Mouse (Mus musculus): Measurements from ENCODE around the gene Krtap4-7. TPM values are rescaled to one million over a fixed set of nuclear protein-coding genes. Genes with fewer than 3 reads are reported as not detected.

Krtap4-7 gene
- polyA plus RNA-seq, 1 experiment: not detected

Other genes starting within 250 kb of the Krtap4-7 start
- 0.48 and 9.5 TPM in 2 replicates for gene Krt12, start 221.8 kb downstream of the Krtap4-7 start, polyA plus RNA-seq (2012; rRNA removed)
- gene Krt20, start 205.9 kb downstream of the Krtap4-7 start, polyA plus RNA-seq (2012; rRNA removed): 292 and 951 TPM in 2 replicates
- 4.4 and 7.4 TPM in 2 replicates for gene Krt23, start 151.0 kb downstream of the Krtap4-7 start, polyA plus RNA-seq (2012; rRNA removed)
- not detected in 2 replicates for gene Krt39, start 122.8 kb downstream of the Krtap4-7 start, polyA plus RNA-seq (2012; rRNA removed)
- gene Krt40, start 100.9 kb downstream of the Krtap4-7 start, polyA plus RNA-seq (2012; rRNA removed): not detected in 2 replicates
- not detected in 2 replicates for gene Krtap3-3, start 93.2 kb downstream of the Krtap4-7 start, polyA plus RNA-seq (2012; rRNA removed)
- gene Krtap3-2, start 87.2 kb downstream of the Krtap4-7 start, polyA plus RNA-seq (2012; rRNA removed): not detected in 2 replicates
- gene Gm11939, start 84.6 kb downstream of the Krtap4-7 start, polyA plus RNA-seq (2012; rRNA removed): not detected in 2 replicates
- 0.47 and 2.7 TPM in 2 replicates for gene Krtap3-1, start 77.5 kb downstream of the Krtap4-7 start, polyA plus RNA-seq (2012; rRNA removed)
- not detected in 2 replicates for gene Krtap1-5, start 63.1 kb downstream of the Krtap4-7 start, polyA plus RNA-seq (2012; rRNA removed)
- gene Krtap1-4, start 60.4 kb downstream of the Krtap4-7 start, polyA plus RNA-seq (2012; rRNA removed): not detected in 2 replicates
- not detected in 2 replicates for gene Krtap1-3, start 52.8 kb downstream of the Krtap4-7 start, polyA plus RNA-seq (2012; rRNA removed)
- gene Krtap9-3, start 46.0 kb downstream of the Krtap4-7 start, polyA plus RNA-seq (2012; rRNA removed): not detected in 2 replicates
- gene Gm11938, start 40.8 kb downstream of the Krtap4-7 start, polyA plus RNA-seq (2012; rRNA removed): 1.3 TPM in 1 of 2 replicates, not detected in the other
- not detected in 2 replicates for gene Gm11937, start 33.9 kb downstream of the Krtap4-7 start, polyA plus RNA-seq (2012; rRNA removed)
- gene Krtap2-4, start 29.2 kb downstream of the Krtap4-7 start, polyA plus RNA-seq (2012; rRNA removed): 0.29 and 1.9 TPM in 2 replicates
- gene Gm11562, start 23.7 kb downstream of the Krtap4-7 start, polyA plus RNA-seq (2012; rRNA removed): 1.9 TPM in 1 of 2 replicates, not detected in the other
- gene Krtap4-1, start 15.9 kb downstream of the Krtap4-7 start, polyA plus RNA-seq (2012; rRNA removed): not detected in 2 replicates
- gene Krtap4-2, start 9.0 kb downstream of the Krtap4-7 start, polyA plus RNA-seq (2012; rRNA removed): not detected in 2 replicates
- gene Gm11555, start 6.1 kb upstream of the Krtap4-7 start, polyA plus RNA-seq (2012; rRNA removed): not detected in 2 replicates
- gene Gm11563, start 14.9 kb upstream of the Krtap4-7 start, polyA plus RNA-seq (2012; rRNA removed): not detected in 2 replicates
- gene Krtap4-6, start 21.9 kb upstream of the Krtap4-7 start, polyA plus RNA-seq (2012; rRNA removed): not detected in 2 replicates
- gene Gm14190, start 46.7 kb upstream of the Krtap4-7 start, polyA plus RNA-seq (2012; rRNA removed): not detected in 2 replicates
- gene Gm14180, start 90.2 kb upstream of the Krtap4-7 start, polyA plus RNA-seq (2012; rRNA removed): not detected in 2 replicates
- not detected in 2 replicates for gene Gm11595, start 128.8 kb upstream of the Krtap4-7 start, polyA plus RNA-seq (2012; rRNA removed)
- not detected in 2 replicates for gene Krtap4-8, start 136.6 kb upstream of the Krtap4-7 start, polyA plus RNA-seq (2012; rRNA removed)
- not detected in 2 replicates for gene Krtap4-9, start 141.1 kb upstream of the Krtap4-7 start, polyA plus RNA-seq (2012; rRNA removed)
- gene Gm11596, start 149.4 kb upstream of the Krtap4-7 start, polyA plus RNA-seq (2012; rRNA removed): not detected in 2 replicates
- gene Gm11569, start 154.8 kb upstream of the Krtap4-7 start, polyA plus RNA-seq (2012; rRNA removed): not detected in 2 replicates
- not detected in 2 replicates for gene Gm11554, start 160.4 kb upstream of the Krtap4-7 start, polyA plus RNA-seq (2012; rRNA removed)
- not detected in 2 replicates for gene Krtap4-13, start 165.8 kb upstream of the Krtap4-7 start, polyA plus RNA-seq (2012; rRNA removed)
- not detected in 2 replicates for gene Gm11564, start 171.6 kb upstream of the Krtap4-7 start, polyA plus RNA-seq (2012; rRNA removed)
- gene 2300003K06Rik, start 194.0 kb upstream of the Krtap4-7 start, polyA plus RNA-seq (2012; rRNA removed): not detected in 2 replicates
- gene Krtap4-16, start 207.5 kb upstream of the Krtap4-7 start, polyA plus RNA-seq (2012; rRNA removed): 1.9 and 3.2 TPM in 2 replicates
- not detected in 2 replicates for gene Gm11568, start 213.8 kb upstream of the Krtap4-7 start, polyA plus RNA-seq (2012; rRNA removed)
- gene Gm11559, start 220.4 kb upstream of the Krtap4-7 start, polyA plus RNA-seq (2012; rRNA removed): not detected in 2 replicates
- gene Krtap9-1, start 229.3 kb upstream of the Krtap4-7 start, polyA plus RNA-seq (2012; rRNA removed): not detected in 2 replicates
- not detected in 2 replicates for gene Gm11567, start 235.1 kb upstream of the Krtap4-7 start, polyA plus RNA-seq (2012; rRNA removed)

Measured in small intestine, adult 2 months (tissue).